Mouse (Mus musculus): ENCODE data around the gene Upf3b.
A peak's percentile ranks its signal among the peaks of the same experiment; 100 is the strongest.
"Not testable (repeated sequence)": the region's sequence is repeated elsewhere in the genome, so short reads cannot be mapped to it uniquely, and the experiment has no call there.

Upf3b gene

DNA sequence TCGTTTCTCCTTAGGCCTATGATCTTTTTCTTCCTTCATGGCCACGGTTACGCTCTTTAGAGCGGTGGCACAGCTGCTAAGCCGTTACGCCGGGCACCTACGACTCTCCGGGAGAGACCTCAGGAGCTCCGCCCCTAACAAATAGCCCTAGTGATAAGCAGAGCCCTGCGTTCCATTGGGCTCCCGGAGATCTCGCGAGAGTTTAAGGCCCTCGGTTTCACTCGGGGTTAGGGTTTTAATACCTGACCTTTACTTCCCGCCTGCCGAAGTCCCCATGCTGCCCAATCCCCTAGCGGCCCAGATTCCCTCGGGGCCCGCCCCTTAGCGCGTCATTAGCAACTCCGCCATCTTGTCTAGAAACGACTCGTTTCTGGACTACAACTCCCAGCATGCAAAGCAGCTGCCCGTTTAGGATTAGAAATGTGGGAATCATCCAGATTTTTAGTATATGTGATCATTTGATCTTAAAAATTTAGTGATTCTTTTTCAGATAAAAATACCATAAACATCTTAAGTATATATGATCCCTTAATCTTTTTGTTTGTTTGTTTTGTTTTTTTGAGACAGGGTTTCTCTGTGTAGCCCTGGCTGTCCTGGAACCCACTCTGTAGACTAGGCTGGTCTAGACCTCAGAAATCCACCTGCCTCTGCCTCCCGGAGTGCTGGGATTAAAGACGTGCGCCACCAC is at the start of gene Upf3b:
Gene Upf3b, minus strand, starts transcription at position 130 of the 688 bp plus-strand sequence.
- peak; percentile 95 for DNase-seq

DNA sequence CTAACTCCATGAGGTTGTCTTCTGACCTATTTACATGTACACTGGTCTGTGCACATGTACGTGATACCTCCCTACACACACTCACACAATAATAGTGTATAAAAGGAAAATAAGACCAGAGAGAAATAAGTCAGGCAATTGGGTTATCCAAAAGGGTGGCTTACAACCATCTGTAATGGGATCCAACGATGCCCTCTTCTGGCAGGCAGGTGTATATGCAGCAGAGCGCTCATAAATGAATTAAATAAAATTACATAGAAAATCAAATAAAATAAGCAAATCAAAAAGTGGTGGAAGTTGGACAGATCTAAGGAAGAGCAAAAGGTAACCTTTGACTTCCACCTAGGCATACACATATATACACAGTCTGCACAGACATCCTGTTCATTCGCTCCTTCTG is 47.7 kb upstream of the Upf3b start:
- DNase-seq = peak; percentile 7

DNA sequence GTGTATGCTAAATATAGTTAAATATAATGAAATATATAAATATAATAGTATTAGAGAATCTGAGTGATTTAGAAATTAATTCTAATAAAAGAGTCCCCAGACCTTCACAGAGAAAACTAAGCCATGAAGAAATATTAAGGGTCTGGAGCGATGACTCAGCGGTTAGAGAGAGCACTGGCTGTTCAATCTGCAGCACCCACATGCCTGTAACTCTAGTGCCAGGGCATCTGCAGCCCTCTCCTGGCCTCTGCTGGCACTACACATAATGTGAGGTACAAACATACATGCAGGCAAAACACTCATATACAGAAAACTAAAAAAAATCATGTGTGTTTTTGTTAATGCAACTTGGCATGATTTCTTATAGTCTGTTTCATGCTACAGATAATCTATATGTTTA is 34.8 kb upstream of the Upf3b start:
- no peak for DNase-seq

DNA sequence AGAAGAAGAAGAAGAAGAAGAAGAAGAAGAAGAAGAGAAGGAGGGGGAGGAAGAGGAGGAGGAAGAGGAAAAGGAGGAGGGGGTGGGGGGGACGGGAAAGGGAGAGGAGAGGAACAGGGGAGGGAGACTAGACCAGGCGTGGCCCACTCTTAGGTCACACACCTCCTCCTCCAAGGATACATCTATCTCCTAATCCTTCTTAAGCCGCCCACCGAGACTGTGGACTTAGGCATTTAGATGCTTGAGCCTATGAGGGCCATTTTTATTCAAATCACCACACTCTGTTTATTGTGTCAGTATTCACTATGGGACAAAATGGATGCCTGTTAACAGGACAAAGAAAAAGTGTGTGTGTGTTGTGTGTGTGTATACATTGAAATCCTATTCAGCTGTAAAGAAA is 34.4 kb upstream of the Upf3b start:
- DNase-seq = not testable (repeated sequence)

DNA sequence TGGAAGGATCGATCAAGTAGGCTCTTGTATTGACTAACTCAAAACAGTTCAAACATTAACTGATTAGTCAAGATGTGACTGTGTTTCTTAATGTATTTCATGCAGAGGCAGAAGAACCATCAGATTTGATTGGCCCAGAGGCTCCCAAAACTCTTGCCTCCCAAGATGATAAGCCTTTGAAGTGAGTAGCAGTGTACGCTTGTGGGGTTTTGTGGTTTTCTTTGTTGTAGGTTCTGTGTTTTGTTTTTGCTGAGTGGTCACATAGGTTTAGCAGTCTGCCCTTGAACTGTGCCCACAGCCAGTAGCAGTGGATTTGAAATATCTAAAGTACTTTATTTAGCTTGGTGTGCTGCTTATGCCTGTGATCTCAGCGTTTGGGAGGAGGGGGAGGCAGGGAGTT is 31.6 kb upstream of the Upf3b start:
- DNase-seq = no peak

DNA sequence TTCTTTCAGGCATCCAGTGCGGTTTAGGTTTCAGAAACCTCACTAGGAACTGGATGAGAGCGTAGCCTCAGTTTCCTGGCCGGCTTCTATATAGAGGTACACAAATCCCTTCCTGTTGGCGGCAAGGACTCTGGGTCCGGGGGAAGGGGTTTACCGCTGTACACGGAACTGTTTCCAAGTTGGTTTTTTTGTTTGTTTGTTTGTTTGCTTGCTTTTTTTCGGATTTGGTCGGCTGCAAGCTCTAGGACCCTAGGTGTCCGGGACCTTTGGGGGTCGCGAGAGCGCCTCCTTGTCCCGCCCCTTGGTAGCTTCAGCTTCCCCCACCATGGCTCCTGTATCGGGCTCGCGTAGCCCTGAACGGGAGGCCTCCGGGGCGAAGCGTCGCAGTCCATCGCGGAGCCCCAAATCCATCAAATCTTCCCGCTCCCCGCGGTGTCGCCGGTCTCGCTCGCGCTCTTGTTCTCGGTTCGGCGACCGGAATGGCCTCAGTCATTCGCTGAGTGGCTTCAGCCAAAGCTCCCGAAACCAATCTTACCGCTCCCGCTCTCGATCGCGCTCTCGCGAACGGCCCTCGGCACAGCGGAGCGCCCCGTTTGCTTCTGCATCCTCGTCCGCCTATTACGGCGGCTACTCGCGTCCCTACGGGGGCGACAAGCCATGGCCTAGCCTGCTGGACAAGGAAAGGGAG is 16.7 kb upstream of the Upf3b start, which contains the start of gene Nkap:
Gene Nkap, plus strand, starts transcription at position 125 of the 688 bp plus-strand sequence.
- peak; percentile 81 for DNase-seq

DNA sequence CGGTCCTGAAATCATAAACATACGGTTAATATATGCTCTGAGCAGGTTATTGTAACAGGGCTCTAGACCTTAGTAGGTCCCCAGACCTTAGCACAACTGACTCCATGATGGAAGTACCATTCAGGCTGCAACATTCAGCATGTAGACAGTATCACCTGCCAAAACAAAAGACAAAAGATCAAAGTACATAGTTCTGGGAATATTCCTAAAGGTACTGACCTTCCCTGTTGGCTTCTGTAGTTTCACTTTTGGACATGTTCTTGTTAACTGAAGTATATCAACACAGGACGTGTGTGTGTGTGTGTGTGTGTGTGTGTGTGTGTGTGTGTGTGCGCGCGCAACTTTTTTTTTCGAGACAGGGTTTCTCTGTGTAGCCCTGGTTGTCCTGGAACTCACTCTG is 15.4 kb upstream of the Upf3b start:
- no peak for DNase-seq

DNA sequence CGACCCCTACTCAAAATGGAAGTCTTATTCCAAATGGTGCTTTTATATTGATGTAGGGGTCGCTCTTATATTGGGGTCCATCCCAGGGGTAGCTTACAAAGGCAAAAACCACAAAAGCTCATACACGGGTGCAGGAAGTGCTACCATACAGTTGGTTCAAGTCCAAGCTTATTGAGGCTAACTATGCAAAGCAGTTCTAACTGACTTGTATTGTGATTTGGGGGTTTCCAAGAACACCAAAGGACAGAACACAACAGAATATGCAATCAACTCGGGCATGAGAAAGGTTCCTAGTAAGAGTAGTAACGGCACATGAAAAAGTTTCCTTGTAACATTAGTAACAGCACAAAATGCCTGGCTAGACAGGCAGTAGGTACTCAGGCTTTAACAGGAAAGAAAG is 10.1 kb upstream of the Upf3b start:
- DNase-seq = no peak

DNA sequence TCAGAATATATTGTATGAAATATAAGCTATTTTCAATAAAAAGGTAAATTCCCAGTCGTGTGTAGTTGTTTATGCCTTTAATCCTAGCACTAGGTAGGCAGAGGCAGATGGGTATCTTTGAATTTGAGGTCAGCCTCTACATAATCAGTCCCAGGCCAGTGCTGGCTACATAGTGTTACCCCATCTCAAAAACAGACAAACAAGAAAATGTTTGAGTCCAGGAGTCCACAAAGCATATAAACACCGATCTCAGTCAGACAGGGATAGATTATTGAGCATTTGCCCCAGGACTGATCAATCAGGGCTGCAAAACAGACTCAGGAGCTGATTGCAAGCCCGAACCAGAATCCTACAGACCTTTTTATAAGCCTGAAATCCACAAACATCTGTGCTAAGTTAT is 9.5 kb upstream of the Upf3b start:
- no peak for DNase-seq

DNA sequence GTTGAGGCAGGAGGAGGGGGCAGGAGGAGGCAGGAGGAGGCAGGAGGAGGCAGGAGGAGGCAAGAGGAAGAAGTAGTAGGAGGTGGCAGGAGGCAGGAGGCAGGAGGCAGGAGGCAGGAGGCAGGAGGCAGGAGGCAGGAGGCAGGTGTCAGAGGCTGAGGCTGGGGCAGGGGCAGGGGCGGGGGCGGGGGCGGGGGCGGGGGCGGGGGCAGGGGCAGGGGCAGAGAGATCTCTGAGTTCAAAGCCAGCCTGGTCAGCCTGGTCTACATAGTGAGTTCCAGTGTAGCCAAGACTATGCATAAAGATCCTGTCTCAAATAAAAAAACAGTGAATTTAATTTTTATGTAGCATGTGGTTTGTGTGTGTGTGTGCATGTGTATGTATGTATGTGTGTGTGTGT is 7.0 kb upstream of the Upf3b start:
- no peak for DNase-seq

DNA sequence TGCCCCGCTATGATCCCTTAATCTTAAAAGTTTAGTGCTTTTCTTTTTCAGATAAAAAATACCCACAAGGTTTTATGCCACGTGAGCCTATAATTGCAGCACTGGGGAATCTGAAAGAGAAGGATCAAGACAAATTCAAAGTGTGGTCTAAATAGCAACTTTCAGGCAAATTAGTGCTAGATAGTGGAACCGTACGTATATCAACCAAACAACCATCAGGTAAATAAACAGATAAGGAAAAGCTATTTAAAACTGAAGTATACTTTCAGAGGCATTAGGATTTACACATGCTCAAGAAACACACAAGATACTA is 715 bp upstream of the Upf3b start:
- DNase-seq = no peak

DNA sequence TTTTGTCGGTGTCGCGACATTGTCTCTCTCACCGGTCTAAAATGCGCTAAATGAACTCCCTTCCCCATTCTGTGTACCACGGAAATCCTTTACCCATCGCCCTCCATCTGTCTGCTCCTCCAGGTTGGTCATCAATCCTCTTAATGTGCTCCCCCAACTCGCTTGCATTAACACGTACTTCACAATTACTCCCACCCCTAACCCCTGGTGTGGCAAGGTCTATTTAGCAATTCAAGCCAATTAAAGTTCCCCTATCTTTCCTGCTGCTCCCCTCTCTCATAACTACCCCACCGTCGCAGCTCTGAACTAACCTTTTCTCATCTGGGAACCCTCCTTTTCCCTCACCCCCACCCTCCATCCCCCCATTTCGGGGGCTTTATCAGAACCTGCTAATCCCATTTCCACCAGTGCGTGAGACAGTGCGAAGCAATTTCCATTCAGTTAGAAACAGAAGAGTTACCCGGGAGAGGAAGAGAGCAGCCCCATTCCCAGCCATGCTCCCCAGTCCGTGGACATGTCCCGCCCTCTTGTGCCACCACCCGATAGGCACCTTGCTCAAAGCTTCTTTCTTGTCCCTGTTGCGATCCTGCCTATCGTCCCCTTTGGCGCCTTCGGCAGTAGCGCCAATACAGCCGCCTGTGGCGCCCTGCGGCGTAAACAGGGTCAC is 463 bp downstream of the Upf3b start:
- DNase-seq = no peak

DNA sequence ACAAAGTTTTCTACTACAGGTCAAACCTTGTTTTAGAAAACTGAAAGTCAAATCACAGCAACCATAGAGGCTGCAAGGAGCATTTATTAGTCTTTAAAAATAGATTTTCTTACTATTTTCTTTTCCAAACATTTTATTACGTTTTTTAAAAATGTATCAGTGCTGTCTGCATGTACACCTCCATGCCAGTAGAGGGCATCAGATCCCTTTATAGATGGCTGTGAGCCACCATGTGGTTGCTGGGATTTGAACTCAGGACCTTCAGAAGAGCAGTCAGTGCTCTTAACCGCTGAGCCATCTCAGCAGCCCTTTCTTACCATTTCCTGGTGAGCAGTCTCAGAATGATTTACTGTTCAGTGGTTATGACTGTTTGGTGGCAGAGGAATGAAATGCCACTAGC is 6.3 kb downstream of the Upf3b start:
- no peak for DNase-seq

DNA sequence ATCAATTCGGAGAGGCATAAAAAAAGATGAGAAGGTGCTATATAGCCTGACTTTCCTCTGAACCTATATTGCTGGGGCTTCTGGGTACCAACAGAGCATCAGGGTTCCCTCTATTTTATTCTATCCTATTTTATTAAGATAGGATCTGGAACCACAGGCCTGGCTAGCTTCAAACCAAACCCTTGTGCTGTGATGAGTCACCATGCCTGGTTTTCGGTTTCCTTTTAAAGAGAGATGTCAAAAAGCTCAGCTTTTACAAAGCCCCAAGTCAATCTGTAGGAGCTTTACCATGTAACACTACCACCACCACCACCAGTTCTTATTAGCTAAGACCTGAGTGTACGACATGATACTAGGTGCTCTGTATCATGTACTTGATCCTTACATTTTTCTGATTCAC is 11.4 kb downstream of the Upf3b start:
- DNase-seq = no peak

DNA sequence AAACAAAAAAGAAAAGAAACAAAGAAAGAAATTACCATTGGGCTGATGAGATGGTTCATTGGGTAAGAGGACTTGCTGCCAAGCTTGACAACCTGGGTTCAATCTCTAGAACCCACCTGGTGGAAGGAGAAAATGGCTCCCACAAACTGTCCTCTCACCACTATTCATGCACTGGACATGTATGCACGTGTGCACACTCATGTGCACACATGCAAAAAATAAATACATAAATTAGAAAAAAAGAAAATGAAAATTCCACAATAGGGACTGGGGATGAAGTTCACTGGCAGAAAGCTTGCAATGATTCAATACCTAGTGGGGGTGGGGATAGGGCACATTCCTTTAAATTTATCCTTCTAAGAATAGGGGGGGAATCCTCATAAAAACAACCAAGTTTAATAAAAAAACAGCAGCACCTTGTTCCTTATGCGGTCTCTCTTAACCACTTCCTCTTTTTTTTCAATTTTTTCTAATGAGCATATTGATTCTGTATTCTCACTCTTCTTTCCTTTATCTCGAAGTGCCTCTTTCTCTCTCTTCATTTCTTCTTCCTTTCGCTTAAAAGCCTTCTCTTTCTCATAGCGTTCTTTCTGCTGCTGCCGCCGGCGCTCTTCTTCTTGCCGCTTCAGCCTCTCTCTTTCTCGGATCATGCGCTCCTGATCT is 14.9 kb downstream of the Upf3b start:
- DNase-seq = no peak

DNA sequence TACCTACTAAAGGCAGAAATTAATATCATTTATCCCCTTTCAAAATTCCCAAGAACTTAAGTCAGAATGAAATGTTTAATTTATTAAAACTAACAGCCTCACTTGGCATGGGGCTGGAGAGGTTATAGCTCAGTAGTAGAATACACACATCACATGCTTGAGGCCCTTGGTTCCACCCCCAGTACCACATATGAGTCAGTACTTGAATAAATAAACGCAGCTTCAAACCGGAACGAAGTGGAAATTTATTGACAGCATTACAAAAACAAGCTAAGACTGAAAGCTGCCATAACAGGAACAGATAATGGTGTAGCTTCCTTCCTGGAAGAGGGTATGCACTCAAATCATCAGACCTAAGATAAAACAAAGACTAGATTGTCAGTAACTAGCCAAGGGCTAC is 18.7 kb downstream of the Upf3b start:
- no peak for DNase-seq

DNA sequence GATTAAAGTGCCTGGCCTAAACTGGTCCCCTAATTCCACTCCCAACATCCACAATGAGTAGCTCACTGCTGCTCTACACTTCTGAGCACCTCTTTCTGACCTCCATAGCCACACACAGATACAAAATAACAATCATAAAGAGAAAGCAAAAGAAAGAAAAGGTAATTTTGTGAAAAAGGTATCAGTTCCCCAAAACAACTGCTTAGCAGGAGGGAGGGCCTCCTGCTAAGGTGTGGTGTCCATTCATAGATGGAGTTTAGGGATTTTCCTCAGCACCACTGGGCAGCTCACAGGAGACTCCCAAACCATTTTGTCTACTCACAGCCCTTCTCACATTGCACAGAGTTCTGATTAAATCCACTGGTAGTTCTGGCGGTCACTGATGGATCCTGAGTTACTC is 21.3 kb downstream of the Upf3b start:
- no peak for DNase-seq

DNA sequence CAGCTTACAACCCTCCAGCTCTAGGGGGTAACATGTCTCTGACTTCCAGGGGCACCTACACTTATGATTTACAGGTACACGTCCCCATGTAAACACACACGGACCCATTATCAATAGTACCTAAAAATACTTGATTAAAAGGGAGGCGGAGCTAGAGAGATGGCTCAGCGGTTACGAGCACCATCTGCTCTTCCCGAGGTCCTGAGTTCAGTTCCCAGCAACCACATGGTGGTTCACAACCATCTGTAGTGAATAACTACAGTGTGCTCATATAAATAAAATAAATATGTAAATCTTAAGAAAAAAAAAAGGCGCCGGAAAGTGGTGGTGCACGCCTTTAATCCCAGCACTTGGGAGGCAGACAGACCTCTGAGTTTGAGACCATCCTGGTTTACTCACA is 24.5 kb downstream of the Upf3b start:
- DNase-seq = no peak

DNA sequence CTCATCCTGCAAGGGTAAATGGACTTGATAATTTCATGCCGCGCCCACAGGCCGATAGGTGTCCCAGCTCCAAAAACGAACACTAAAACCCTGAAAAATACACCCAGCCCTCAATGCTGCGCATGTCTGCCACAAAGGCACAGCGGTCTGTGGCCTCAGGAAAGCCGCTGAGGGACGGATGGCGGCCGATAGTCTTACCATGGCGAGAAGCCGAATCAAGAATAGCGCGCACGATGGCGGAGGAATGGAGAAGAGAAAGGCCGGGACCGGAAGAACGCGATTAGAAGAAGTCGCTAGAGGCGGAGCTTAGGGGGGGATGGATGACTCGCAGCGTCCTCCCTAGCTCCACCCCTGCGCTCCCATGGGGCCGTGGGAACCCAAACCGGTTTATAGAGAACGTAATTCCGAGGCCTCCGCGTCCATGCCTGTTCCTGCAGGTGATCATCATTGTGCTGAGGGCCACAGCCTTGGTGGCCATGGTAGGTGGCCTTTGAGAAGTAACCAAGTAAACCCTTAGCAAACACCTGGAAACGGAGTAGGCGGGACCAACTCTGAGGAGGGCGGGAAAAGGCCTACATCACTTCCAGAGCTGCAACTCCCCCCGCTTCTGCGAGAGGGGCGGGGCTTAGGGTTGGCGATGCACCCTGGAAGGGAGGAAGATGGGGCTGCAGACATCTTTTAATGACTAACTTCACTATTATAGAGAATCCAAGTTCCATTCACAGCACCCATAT is 25.0 kb downstream of the Upf3b start, which contains the start of gene Rpl39:
Gene Rpl39, minus strand, starts transcription at position 476 of the 734 bp plus-strand sequence.
- DNase-seq = peak; percentile 92

DNA sequence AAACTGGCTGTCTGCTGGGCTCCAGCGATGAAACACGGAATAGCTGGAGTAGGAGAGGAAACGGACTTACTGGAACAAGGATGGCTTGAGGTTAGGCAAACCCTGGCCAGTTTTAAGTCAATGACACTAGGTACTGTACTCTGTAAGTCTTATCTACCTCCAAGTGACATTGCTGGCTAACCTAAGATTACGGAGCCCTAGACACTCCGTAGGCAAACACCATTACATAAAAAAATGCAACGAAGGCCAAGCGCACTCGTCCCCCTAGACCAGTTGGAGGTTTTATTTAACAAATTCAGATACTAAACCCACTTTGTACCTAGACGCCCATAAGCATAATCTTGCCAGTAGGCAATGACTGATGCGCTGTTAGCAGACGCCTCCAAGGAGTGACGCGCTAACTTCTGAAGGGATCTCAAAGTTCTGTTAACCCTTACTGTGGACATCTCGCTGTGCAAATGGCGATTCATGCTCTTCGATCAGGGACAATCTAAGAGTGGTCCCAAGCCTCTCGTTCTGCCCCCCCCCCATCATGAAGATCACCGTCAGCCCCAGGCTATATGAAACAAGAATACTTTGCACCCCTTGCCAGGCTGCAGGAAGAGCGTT is 25.7 kb downstream of the Upf3b start:
- DNase-seq = peak; percentile 38

DNA sequence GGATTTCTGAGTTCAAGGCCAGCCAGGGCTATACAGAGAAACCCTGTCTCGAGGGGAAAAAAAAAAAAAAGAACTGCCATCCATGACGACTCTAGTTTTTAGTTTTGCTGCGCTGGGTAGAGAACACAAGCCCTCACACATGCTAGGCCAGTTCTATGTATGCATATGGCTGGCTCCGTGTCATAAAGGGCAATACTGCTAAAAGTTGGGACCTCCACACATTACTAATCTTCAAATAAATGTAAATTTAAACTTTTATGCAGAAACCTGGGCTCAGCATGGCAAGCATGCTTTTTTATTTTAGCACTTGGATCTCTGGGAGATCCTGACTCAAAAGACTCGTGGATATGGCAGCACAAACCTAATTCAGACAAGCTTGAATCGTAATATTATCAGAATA is 28.9 kb downstream of the Upf3b start:
- no peak for DNase-seq

DNA sequence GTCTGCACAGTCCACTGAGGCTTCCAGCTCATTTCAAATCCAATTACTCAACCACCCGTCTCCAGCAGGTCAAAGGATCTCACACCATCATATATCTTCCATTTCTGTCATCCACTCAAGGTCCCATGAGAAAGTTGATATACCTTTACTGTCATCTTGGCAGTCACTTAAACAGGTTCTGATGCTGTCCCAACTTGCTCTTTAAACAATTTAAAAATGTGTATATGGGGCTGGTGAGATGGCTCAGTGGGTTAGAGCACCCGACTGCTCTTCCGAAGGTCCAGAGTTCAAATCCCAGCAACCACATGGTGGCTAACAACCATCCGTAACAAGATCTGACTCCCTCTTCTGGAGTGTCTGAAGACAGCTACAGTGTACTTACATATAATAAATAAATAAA is 29.8 kb downstream of the Upf3b start:
- not testable (repeated sequence) for DNase-seq

DNA sequence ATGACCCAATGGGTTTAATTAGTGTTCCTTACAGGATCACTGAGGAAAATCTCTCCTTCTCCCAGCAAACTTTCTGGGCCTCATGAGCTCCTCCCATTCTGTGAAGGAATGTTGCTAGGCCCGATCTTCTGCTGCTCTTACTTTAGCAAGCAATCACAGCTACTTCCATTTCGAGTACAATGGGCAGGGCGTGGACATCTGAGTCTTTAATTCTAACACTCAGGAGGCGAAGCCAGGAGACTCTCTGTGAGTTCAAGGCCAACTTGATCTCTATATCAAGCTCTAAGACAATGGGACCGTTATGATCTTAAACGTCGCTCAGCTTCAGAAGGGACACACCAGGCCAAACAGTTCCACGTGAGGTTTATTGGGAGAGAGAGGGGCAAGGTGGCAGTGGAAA is 33.5 kb downstream of the Upf3b start:
- DNase-seq = no peak

All from cerebellum, adult 9-10 months (tissue).